Mouse (Mus musculus) central nervous system, embryonic 14 days (tissue): Measurements from ENCODE around the gene Amn. TPM values are rescaled to one million over a fixed set of nuclear protein-coding genes. Genes with fewer than 3 reads are reported as not detected.

Experiments used
- polyA plus RNA-seq: library from polyadenylated mRNA; depleted of rRNA; stranded (reverse); fragments of >200 nt; gene quantifications from 2 replicates; pipeline ENCODE4 v1.2.3, GENCODE M21; 2012; rRNA removed

Amn gene
- polyA plus RNA-seq, result 4.7 and 5.3 TPM in 2 replicates

DNA sequence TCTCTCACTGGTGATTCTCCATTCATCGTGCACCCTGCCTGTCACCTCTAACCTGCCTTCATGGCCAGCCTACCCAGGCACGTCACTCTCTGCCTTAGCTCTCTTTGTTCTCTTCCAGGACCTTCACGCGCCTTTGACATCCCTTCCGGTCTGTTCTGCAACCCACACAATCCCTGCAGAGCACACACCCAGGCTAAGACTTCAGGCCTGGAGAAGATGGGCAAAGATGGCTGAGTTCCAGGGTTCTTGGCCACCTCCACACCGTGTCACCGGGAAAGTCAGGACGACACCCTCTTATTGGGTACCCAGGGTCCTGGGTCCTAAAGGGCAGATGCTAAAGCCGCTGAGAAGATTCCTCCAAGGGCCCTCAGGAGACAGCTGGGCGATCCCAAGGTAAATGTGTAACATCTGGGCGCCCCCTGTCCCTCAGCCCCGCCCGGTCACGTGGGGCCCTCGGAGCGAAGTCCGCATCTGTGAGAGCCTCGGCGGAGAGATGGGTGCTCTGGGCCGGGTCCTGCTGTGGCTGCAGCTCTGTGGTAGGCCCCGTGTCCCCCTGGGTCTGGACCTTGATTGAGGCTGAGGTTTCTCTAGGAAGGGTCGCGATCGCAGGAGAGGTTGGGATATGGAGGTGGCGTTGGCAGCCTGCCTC is at the start of gene Amn:
Amn (plus strand) TSS at position 467 of the 649 bp plus-strand sequence.

Other genes with a start within 250 kb of the Amn start
- 17.3 and 19.0 TPM in 2 replicates for gene Rcor1, start 231.7 kb upstream of the Amn start, polyA plus RNA-seq
- gene Traf3, start 104.7 kb upstream of the Amn start, polyA plus RNA-seq, result 29.4 and 30.1 TPM in 2 replicates
- gene 4930595D18Rik, start 86.6 kb upstream of the Amn start, polyA plus RNA-seq, result 0.09 and 0.22 TPM in 2 replicates
- gene Cdc42bpb, start 106.6 kb downstream of the Amn start, polyA plus RNA-seq, result 174 and 181 TPM in 2 replicates
- gene Lbhd2, start 135.7 kb downstream of the Amn start, polyA plus RNA-seq, result 0.34 and 2.2 TPM in 2 replicates
- gene Exoc3l4, start 145.9 kb downstream of the Amn start, polyA plus RNA-seq, result 3.6 and 5.1 TPM in 2 replicates
- gene Tnfaip2, start 171.4 kb downstream of the Amn start, polyA plus RNA-seq, result 1.0 and 3.3 TPM in 2 replicates
- gene Gm266, start 214.7 kb downstream of the Amn start, polyA plus RNA-seq, result 1.7 and 5.6 TPM in 2 replicates